Mouse (Mus musculus) common myeloid progenitor, adult 5-6 weeks (primary cell): ENCODE measurements around the gene Bax. TPM values are rescaled to one million over a fixed set of nuclear protein-coding genes. Genes with fewer than 3 reads are reported as not detected.
A peak's percentile ranks its signal among the peaks of the same experiment; 100 is the strongest.

Source experiments
- ATAC-seq: replicated peaks from 2 replicates; pipeline ENCODE4 v1.8.0; 2016; ENCODE audit warnings: low read depth, mild to moderate bottlenecking, moderate TSS enrichment, inconsistent platforms; ENCODE audit not compliant: poor library complexity, severe bottlenecking
- total RNA-seq: library from RNA; stranded (forward); fragments of 200-1000, 187-1606 nt; gene quantifications from 2 replicates; pipeline ENCODE4 v1.2.3, GENCODE M21; 2017

The Bax gene
- total RNA-seq: 34.0 and 35.6 TPM in 2 replicates

DNA sequence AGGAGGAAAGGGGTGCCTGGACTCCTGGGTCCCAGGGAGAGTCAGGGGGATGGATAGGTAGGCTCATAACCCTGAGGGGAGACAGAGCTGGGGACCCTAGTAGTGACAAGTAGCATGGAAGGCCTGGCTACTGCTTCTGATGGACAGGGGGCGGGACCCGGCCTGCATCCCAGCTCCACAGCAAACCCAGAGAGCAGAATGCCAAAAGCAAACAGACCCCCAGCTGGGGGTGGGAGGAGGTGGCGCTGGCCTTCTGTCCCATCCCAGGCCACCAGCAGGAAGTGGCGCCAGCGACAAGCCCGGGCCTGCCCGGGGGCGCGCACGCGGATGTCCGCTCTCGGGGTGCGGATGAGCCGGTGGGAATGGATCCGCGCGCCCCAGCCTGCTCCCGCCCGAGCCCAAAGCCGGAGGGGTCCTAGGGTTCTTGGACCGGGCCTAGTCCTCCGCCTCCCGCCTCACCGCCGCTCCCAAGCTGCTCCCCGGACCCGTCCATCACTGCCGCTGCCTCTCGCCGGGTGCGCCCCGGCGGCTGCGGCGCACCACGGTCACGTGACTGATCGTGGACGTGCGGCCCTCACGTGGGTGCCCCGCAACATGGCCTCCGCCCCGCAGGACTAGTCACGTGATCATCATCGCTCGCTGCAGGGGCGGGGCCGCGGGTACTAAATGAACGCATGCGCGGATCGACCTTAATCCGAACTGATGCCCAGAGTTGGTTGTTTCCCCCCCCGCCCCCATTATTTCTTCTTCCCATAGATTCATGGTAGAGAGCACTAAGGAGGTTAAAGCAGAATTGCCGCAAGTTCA, at the start of gene Bax:
TSS of gene Bax (minus strand) at position 616 of the 807 bp plus-strand sequence.
- peak; percentile 82 for ATAC-seq

DNA sequence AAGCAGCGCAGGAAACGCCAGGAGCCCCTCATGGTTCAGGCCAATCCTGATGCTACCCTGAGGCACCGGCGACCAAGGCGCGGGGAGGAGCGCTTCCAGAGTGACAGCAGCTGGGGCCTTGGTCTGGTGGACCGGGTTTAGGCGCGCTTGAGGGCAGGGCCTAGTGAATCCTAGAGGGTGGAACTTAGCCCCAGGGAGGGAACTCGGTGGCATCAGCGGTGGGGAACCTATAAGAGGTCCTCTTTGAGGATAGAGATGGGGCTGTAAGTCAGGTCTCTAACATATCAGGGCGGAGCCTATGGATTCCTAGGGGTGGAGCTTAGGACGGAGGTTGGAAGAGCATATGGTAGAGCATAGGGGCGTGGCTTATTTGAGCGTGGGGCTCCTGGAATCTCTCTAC, 48.7 kb upstream of the Bax start:
- ATAC-seq: peak; percentile 40; the same call in 1 of the 2 replicates

DNA sequence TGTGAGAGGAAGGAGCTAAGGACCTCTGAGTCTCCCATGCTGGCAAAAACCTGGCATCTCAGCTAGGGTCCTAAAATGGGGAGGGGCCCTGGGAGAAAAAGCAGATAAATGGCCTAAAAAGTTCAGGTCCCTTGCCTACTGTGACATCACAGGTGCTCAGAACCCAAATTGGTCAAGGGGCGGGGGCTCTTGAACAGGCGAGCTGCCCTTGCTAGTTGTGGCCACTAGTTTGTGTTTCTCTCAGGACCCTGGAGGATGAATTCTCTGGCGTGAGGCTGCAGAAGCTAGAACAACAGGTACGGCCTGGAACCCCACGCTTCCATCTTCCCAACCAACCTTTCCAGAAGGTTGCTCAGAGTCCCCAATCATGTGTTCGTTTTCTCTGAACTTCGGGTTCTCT, 47.7 kb upstream of the Bax start:
- ATAC-seq: no peak

DNA sequence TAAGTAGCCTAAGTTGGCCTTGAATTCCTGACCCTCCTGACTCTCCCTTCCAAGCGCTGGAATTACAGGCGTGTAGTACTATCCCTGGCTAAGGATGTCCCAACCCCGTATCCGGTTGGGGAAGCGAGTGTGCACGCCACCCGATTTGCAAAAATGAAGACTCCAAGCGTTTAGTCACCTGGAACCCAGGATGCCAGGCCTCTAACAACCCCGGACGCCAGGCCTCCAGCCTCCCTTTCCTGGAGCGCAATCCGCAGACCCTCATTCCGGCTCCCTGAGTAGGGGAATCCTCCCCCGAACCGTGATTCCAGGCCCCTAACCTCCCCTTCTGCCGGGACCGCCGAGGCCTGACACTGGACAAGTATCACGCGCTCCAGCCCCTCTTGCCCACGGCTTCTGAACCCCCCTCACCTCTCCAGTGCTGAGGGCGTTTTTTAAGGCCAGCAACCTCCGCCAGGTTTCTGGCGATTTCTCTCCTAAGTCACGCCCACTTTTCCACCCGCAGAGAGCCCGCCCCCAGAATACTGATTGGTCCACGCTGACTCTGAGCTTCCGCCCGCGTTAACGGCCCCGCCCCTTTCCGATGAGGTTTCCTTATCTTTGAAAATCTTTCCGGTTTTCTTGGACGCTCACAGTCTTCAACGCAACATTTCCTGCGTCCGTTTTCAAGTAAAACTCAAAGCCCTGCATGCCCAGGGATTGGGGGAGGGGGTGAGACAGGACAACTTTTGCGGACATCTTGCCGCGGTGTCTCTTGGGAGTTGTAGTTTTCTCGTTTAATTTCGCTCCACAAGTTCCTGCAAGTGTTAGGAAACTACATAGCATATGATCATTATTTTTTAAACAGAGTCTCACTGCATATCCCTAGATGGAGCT, 43.5 kb upstream of the Bax start, which contains the start of gene Nucb1:
TSS of gene Nucb1 (minus strand) at position 495 of the 876 bp plus-strand sequence.
- peak; percentile 86 for ATAC-seq

DNA sequence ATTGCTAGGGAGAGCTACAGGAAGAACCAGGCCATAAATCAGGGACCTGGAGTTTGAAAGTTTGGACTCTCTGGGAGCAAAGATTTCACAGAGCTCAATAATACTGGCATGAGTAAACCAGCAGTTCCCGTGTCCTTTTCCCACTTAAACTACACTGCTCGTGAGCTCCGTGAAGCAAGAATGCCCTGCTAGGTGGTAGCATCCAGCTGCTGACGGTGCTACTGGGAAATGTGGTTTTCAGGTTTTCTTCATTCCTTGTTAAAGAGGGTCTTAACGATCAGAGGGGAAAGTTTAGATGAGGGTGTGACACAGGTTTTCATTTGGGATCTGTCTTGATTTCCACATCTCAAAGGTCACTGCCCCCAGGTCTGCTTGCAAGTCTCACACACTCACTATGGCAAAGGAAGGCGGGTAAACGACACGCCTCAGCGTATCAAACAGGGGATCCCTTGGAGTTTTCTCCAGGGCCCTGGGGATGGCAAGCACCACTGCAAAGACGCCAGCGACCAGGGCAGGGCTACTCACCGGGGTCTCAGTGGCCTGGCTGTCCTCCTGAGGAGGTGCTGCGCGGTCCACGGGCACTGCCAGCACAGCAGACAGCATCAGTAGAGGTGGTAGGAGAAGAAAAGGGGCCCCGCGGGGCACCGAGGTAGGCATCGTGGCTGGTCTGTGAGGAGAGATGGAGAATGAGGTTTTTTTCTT, 42.6 kb upstream of the Bax start:
- ATAC-seq: no peak; the same call in 1 of the 2 replicates

DNA sequence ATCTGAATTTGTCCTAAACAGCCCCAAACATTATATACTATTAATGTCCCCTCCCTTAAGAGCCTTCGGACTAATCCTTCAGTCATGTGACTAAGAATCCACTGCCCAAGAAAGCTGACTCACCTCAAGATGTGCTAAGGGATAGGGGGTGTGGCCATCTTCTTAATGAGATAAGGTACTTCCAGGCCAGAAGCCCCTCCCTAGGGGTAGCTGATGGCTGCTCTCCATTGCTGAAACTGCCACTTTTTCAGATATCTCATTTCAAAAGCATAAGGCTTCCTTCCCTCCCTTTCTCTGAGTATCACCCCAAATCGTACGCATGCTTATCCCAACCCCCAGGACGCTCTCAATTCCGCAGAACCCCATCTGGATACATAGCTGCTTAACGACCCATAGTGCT, 41.9 kb upstream of the Bax start:
- ATAC-seq: peak; percentile 43

DNA sequence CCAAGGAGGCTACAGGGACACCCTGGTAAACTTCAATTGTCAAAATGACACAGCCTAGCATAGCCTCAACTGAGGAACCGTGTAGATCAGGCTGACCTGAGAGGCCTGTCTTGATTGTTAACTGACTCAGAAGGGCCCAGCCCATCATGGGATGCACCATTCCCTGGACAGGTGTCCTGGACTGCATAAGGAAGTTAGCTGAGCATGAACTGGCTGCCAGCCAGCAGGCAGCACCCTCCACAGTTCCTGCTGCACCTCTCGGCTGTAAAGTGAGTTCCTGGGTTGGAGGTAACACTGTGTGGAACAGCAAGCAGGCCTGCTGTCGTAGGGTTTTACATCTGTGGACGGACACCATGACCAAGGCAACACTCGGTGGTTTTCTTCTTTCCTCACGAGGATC, 40.9 kb upstream of the Bax start:
- no peak for ATAC-seq

DNA sequence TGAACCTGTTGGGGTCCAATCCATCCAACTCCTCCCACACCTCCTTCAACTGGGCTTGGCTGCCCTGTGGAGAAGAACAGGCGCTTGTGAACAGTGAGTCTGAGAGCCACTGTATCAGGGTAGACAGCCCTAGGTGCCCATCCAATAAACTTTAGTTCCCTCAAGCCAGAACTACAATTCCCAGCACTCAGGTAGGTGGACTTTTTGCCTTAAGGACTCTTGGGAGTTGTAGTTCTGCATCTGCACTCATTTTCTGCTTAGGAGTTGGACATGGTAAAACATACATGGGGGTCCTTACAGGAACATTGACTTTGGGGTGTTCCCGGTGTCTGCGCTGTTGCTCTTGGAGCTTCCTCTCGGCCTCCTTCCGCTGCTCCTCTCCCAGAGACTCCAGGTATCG, 31.7 kb upstream of the Bax start:
- no peak for ATAC-seq

DNA sequence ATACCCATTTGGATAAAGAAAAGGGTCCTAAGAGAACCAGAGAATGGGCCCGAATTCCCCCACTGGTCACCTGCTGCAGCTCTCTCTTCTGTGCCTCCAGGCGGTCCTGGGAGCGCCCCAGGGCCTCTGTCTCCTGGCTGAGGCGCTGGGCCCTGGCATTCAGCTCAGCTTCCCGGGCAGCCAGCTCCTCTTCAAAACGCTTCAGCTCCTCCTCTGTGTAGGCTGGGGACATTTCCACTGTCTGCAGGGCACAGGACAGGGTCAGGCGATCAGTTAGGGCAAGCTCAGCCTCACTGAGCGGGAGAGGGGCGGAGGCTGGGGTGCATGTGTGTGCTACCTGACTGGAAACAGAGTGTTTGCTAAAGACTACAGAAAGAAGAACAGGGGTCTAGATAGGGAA, 27.9 kb upstream of the Bax start:
- ATAC-seq: no peak

DNA sequence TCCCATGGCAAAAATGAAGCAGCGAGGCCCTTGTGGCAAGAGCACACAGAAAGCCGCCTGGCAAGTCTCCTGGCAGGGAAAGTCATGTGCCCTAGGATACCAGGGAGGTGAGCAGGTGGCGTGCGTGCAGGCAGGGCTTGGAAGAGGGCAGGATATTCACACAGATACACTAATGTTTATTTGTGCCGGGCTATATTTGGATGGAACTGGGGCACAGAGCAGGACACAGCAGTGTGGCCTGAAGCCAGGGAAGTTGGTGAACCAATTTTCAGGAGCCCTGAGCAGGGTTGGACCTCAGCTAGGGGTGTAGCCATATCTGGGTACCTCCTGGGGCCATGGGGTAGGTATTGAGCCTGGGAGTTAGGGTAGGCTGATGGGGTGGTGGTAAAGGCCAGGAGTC, 26.3 kb upstream of the Bax start:
- no peak for ATAC-seq

DNA sequence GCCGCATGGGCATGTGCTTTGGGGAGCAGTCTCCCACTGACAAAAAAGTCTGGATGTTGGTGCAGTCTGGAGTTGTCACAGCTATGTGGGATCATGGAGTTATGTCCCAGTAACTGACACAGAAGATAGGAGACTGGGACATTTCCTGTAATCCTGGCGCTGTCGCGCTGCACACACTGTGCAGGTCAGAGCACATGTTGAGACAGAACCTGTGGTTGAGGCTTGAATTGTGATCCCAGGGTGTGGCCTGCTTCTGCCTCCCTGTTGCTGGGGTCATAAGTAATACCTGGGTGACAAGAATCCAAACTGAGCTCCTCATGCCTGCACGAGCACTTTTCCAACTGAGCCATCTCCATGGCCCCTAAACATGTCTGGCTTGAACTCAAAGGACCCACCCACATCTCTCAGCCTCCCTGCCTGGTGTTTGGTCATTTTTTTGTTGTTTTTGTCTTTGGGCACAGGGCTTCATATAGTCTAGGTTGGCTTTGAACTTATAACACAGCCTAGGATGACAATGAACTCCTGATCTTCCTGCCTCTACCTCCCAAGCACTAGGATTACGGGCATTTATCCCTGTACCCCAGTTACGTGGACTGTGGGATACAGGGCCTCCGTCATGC, 25.6 kb upstream of the Bax start:
- no peak for ATAC-seq

DNA sequence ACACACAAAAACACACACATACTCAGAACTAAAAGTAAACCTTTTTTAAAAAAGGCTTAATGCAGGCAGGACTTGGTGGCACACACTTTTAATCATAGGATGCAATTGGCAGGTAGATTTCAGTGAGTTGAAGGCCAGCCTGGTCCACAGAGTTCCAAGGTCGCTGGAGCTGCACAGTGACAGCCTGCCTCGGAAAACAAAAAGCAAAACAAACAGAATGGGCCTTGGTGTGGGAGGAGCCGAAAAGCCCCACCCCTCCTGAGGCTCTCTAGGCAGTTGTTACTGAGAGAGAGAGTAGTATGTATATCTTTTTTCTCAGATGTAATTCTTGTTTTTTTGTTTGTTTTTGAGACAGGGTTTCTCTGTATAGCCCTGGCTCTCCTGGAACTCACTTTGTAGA, 24.6 kb upstream of the Bax start:
- ATAC-seq: peak; percentile 57

DNA sequence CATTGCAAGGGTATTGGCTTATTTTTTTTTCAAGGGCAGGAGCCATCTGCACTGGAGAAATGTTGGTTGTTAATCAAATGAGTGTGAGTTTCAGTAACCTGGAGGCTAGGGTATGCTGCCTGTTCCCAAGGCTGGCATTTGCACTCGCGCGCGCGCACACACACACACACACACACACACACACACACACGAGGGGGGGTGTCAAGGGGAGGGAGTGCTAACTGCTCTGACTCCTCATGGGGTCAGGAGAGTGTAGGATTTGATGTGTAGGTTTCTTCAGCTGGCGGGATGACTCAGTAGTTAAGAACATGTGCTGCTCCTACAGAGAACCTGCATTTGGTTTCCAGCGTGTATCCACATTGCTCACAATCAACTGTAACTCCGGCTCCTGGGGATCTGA, 24.1 kb upstream of the Bax start:
- ATAC-seq: 0 out of 2 replicates have a peak, but pooled peaks have one; percentile 7

DNA sequence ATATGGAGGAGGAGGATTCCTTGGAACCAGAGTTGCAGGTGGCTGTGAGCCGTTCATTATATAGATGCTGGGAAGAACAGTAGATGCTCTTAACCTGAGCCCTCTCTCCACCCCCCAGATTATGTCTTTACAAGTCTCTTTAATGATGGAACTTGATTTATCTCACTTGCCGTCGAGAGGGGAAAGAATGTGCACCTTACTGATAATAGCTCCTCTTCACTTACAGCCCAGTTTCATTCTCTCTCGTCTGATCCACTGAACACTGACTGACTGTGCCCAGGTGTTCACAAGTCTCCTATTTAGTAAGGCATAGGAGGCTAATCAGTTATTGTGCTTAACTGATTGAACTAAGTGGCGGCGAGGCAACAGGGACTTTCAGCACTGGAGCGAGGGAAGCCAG, 22.9 kb upstream of the Bax start:
- no peak for ATAC-seq

DNA sequence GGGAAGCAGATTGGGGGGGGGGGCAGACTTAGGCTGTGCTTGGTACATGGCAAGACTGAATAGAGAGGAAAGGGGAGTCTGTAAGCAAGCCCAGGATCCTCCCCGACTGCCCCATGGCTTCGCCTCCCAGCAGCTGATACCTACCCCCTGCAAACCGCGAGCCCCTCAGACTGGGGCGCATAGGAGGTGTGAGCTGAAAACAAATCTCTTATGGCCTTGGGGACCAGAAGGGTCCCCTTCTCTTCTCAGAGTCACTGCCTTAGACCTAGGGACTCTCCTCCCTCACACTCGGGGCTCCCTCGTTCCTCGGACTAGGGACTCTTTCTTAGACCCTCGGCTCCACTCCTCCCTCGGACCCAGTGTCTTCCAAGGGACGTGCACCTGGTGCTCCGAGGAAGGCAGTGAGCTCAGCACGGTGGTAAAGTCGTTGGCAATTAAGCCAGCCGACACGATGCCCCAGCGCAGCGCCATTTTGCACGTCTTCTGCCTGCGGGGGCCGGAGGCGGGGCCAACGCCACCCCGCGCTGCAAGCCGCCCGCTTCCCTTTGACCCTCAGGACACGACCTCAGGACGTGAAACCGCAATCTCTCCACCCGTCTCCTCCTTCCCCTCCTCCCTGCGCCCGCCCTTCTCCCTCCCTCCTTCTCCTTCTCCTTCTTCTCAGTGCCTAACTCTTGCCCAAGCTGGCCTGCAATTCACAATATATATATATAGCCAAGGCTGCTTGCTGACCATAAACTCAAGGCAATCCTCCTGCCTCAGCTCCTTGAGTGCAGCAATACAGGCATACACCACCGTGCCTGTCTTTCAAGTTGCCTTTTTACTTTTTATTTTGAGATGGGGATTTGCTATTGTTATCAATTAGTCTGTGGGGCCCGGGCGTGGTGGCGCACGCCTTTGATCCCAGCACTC, 21.9 kb upstream of the Bax start, which contains the start of gene Dhdh:
TSS of gene Dhdh (minus strand) at position 513 of the 912 bp plus-strand sequence.
- ATAC-seq: peak; percentile 79

DNA sequence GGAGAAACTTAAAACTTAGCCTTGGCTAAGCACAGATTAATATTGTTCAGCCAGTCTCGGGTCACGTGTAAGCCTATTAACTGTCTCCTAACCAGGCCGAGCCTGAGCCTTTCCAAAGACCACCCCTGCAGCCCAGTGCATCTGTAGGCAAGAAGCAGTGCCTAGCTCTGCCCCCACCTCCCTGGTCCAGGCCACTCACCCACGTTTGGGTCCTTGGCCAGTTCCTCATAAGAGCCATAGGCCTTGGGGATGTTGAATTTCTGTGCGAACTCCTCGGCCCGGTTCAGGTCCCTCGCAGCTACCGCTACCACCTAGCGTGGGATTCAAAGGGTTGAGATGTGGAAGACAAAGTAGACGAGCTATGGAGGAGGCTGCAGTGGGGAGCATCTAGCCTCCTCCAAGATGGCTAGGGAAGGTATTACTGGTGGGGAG, 21.2 kb upstream of the Bax start:
- no peak for ATAC-seq

DNA sequence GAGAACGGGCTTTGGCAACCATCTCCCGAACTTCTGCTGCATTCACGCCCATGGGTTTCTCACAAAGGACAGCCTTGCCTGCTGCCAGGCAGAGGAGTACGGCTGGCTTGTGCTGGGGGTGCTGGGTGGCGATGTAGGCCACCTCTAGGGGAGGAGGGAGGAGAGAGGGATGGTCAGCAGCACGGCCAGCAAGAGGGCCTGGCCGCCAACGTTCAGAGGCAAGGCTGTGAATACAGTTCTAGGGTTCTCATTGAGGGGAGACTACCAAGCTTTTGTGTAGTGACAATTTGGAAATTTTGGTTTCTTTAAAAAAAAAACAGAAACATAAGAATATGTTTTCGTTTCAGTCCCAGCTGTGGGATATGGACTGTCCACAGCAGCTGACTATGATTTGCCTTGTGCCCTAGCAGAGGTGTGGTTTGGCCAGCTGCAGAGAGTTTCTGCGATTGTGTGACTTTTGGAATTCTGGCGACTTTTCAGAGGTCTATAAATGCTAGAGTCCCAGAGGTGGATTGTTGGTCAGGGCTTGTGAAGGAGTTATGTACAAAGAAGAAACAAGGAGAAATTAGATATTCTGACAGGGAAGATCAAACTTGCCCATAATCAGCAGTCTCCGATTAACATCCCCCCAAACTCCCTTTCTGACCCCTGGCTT, 20.2 kb upstream of the Bax start, which contains the start of gene Gm45808:
TSS of gene Gm45808 (minus strand) at position 51 of the 655 bp plus-strand sequence.
- ATAC-seq: no peak

DNA sequence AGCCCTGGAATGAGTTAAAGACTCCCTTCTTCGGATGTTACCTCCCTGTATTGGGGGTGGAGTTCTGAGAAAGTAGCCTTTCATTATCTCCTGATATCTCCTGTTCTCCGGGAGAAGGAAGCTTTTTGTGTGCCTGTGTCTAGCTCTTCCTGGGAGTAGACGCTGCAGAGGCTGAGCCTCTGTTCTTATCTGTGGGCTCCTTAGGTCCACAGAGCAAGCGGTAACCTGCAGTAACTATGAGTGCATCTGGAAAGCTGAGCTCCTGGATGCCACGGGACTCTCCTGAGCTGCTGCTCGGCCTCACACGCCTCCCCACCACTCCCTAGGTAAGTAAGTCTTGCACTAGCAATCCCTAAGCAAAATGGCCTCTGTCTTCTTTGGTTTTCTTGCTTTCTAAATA, 19.5 kb upstream of the Bax start:
- no peak for ATAC-seq
